Mouse (Mus musculus) megakaryocyte, embryonic 14.5 days (primary cell): Measurements from ENCODE around the gene Trappc2l.

Experiments
- FLI1 ChIP-seq: IDR thresholded peaks from 2 replicates; pipeline ENCODE4 v1.6.1; 2012; ENCODE audit warnings: low read length, inconsistent platforms, mixed read lengths
- GATA1 ChIP-seq: IDR thresholded peaks from 3 replicates; pipeline ENCODE4 v1.6.1; 2012; ENCODE audit warnings: mixed read lengths, low read length, inconsistent platforms, borderline replicate concordance

DNA sequence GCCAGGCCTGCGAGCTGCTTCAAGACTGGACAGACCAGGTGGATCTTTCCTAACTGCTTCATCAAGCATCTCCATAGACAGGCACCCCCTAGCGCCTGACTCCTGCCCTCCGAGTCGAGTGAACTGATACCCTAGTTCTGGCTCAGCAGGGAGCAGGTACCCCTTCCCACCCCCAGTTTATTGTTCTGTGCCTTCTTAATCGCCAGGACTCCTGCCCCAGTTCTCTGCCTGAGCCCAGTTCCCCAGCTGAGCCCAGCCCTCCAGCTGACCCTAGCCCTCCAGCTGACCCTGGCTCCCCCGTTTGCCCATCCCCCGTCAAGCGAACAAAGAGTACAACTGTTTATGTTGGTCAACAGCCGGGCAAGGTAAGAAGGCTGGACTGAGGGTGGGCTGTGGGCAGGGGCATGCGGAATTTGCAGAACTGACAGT is 42.5 kb upstream of the Trappc2l start:
- TF ChIP-seq FLI1 (no peak), GATA1 (no peak)
